Mouse (Mus musculus) limb, embryonic 12.5 days (tissue): Measurements from ENCODE around the gene Hdac4. TPM values are rescaled to one million over a fixed set of nuclear protein-coding genes. Genes with fewer than 3 reads are reported as not detected.

Source experiments
- ATAC-seq: fragments of 200-750 bp; cut with Nextera tagmentation; 2 replicates; pipeline ENCODE4 v1.8.0; 2017; ENCODE audit warnings: low read depth, moderate TSS enrichment; ENCODE audit not compliant: insufficient number of reproducible peaks, insufficient read depth, low FRiP score, low TSS enrichment
- H3K27ac ChIP-seq: fragments of 300-500 bp; sonication (generic); 2 replicates; pipeline ENCODE4 v1.5.1; 2016; ENCODE audit warnings: mild to moderate bottlenecking, moderate library complexity
- H3K27me3 ChIP-seq: fragments of 300-500 bp; sonication (generic); 2 replicates; pipeline ENCODE4 v1.6.1; 2016; ENCODE audit warnings: mild to moderate bottlenecking, moderate library complexity
- H3K36me3 ChIP-seq: fragments of 300-500 bp; sonication (generic); 2 replicates; pipeline ENCODE4 v1.6.1; 2016; ENCODE audit warnings: mild to moderate bottlenecking, moderate library complexity
- H3K4me1 ChIP-seq: fragments of 300-500 bp; sonication (generic); replicated peaks from 2 replicates; pipeline ENCODE4 v1.6.1; 2016
- H3K4me2 ChIP-seq: fragments of 300-500 bp; sonication (generic); 2 replicates; pipeline ENCODE4 v1.6.1; 2016; ENCODE audit warnings: mild to moderate bottlenecking, moderate library complexity
- H3K4me3 ChIP-seq: fragments of 300-500 bp; sonication (generic); replicated peaks from 2 replicates; pipeline ENCODE4 v1.5.1; 2016; ENCODE audit warnings: mild to moderate bottlenecking
- H3K9ac ChIP-seq: fragments of 300-500 bp; sonication (generic); replicated peaks from 2 replicates; pipeline ENCODE4 v1.6.1; 2016; ENCODE audit warnings: mild to moderate bottlenecking, moderate library complexity
- H3K9me3 ChIP-seq: fragments of 300-500 bp; sonication (generic); 2 replicates; pipeline ENCODE4 v1.6.1; 2016; ENCODE audit warnings: mild to moderate bottlenecking, moderate library complexity
- WGBS: fragments of 180-500 bp; shearing (Covaris S2); methylation state at CpG from one replicate; pipeline ENCODE4 v1.1.7; 2016; 5-methylcytosine and 5-hydroxymethylcytosine counted together
- polyA plus RNA-seq: library from polyadenylated mRNA; unstranded; fragments of >200 nt; fragmentation: Nextera tagmentation; extraction: Ambion mirVana; gene quantifications from 2 replicates; pipeline ENCODE4 v1.2.1, GENCODE M21; 2016

Gene Hdac4
- polyA plus RNA-seq, 1 experiment from 2014 or later: 26.0 TPM

DNA sequence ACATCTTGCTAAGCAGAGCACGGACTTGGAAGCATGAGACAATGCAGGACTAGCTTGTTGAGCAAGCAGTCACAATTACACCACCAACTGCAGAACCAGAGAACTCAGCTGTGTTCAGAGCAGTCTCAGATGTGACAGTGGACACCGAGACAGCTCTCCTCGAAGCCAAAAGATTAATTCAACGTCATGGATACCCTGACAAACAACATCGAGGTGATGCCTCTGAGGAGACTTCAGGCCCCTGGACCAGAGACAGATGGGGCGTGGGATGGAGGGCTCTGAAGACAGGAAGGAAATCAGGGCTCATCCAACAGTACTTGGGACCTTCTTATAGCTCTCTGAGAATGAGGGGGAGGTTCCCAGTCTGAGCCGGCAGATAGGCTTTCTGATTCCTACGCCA is 314.6 kb downstream of the Hdac4 start:
- Histone ChIP-seq H3K27ac (no peak overlapping the region), H3K36me3 (no peaks in the 10 kb centered on the region), H3K4me3 (no peak overlapping the region), H3K4me2 (no peak overlapping the region), H3K9me3 (peaks cover 3% of the 10 kb centered on the region; the same call in 1 of the 2 replicates), H3K27me3 (no peaks in the 10 kb centered on the region), H3K4me1 (no peaks in the 10 kb centered on the region; the same call in 1 of the 2 replicates), H3K9ac (no peak overlapping the region)
- no peak for ATAC-seq
- 67% methylated on average over 8 of the region's 8 CpGs for WGBS

DNA sequence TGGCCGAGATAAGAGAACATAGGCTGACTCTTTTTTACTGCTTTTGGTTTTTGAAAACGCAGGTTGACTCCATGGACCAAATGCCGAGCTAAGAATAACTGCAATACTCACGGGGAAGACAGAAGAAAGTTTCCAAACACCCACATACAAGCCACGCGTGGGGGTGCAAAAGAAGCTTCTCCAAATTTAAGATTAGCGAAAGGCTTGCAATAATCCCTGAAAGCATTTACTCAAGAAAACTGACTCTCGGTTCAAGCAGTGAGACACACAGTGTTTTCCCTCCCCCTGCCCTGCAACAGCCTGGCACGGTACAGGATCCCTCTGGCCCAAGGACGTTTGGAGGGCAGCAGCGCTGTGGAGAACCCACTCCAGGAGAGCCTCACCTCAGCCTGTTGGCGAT is 315.3 kb downstream of the Hdac4 start:
- 90% methylated on average over 12 of the region's 12 CpGs for WGBS
- Histone ChIP-seq H3K27me3 (no peaks in the 10 kb centered on the region), H3K9me3 (peaks cover 3% of the 10 kb centered on the region; the same call in 1 of the 2 replicates), H3K4me3 (no peak overlapping the region), H3K36me3 (no peaks in the 10 kb centered on the region), H3K27ac (no peak overlapping the region), H3K9ac (no peak overlapping the region), H3K4me1 (no peaks in the 10 kb centered on the region; the same call in 1 of the 2 replicates), H3K4me2 (no peak overlapping the region)
- ATAC-seq: no peak
